Mouse (Mus musculus): Measurements from ENCODE around the gene Sh3yl1.

Gene Sh3yl1

DNA sequence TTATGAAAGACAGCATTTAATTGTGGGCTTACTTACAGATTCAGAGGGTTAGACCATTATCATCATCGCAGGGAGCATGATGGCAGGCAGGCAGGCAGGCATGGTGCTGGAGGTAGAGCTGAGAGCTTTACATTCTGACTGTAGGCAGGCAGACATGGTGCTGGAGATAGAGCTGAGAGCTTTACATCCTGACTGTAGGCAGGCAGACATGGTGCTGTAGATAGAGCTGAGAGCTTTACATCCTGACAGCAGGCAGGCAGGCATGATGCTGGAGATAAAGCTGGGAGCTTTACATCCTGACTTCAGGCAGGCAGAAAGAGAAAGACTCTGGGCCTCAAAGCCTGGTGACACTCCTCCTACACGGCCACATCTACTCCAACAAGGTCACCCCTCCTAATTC, 59.2 kb downstream of the Sh3yl1 start:
- no peak for DNase-seq

DNA sequence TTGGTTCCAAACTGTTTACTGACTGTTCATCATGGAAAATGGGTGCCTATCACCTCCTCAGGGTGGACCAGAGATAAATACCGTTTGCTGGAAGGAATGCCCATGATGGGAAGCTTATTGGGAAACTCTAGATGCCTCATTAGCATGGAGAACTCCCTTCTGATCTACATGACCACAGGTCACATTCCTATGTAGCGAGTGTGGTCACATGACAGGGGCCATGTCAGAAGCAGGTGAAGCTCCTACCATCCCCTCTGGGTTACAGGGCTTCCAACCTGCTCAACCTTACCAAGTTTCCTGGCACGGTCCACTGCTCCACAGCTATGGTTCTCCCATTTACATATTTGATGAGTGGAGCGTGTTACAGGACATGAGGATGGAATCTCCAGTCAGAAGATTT, 92.3 kb downstream of the Sh3yl1 start:
- DNase-seq = no peak

DNA sequence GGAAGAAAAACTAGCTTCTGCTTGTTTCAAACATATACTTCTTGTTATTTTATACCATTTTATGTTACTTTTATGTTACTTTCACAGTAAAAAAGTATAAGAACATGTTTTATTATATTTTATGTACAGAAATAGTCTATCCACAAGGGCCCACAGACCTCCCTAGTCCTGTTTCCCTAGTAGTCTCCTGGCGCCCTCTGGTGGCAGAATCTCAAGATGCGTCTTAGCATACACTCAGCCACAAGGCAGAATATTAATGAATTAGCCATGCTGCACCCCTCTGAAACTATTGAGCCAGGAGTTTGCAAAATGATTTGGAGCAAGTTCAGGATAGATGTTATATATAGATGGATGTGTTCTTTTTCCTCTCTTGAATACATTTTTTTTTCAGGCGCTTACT, 93.5 kb downstream of the Sh3yl1 start:
- DNase-seq = peak; percentile 34

DNA sequence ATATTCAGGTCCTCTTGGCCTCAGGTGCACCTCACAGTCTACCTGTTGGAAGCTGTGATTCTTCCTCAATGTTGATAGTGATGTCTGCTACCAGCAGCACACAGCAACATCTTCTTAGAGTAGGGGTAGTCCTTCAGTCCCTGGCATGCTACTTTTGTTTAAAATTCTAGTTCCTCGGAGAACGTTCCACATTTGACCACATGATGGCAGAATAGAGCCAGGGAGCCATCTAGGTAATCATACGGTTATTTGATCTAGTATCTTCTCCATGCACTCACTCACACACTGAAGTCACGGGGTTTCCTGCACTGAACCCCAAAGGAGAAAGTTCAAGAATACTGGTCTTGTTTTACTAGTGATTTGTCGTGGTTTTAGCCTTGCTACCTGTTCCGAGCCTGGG, 96.7 kb downstream of the Sh3yl1 start:
- DNase-seq = no peak
